Mouse (Mus musculus): Measurements from ENCODE around the gene Tbl2.

- TF ChIP-seq CTCF (IDR thresholded peaks at IDR 0.05; ENCODE audit: control insufficient read depth, insufficient read depth, low read length) = no peak
- TF ChIP-seq POLR2A (IDR thresholded peaks at IDR 0.05; ENCODE audit: borderline replicate concordance, control insufficient read depth, low read depth, low read length) = no peak
Observed at GRCm38 (mm10) chr5:135100981-135101380, 48.5 kb upstream of the Tbl2 start.

All from bone marrow, adult 2 months (tissue).